Mouse (Mus musculus): Measurements from ENCODE around the gene Col1a1. TPM values are rescaled to one million over a fixed set of nuclear protein-coding genes. Genes with fewer than 3 reads are reported as not detected.

Col1a1 gene
- total RNA-seq, 2 experiments from 2014 or later: 9.6 to 14.0 TPM

DNA sequence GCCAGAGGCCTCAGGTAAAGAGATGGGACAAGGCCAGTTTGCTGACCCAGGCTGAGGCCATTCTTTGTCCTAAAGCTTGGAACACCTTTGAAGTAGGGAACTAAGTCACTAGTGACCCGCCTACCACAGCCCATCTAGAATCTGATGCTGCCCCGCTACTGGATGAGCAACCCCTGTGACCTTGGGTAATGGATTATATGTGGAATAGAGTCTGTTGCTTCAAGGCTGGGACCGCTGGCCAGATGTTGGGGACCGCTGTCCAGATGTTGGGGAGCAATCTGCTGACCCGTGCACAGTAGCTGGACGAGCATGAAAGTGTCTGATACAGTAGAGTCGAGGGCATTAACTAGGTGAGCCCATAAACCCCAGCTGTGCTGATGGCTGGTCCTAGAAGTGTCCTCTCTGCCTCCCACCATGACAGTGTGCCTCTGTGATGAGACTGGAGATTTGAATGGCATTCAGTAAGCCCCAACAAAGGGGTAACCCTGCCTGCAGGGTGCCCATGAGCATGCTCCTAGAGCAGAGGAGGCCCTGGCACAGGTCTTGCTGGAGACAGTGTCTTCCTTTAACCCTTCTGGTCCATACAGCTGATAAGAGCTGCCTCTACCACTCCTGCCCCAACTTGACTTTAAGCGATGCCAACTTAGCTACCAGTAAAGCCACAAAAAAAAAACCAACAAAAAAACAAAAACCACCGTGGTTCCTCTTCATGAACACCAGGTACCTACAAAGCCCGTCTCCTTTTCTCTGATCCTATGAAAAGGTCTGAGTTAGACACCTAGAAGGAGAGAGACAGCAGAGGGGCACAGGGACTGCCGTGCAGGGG is 59.1 kb downstream of the Col1a1 start:
- no peak for TF ChIP-seq CTCF (conservative IDR thresholded peaks at IDR 0.05)
- no peak for DNase-seq (ENCODE audit: low spot score in 2 of 2)
- H3K4me3 ChIP-seq: peak overlapping the region; percentile 94
- peak overlapping the region; percentile 100 for H3K27ac ChIP-seq

DNA sequence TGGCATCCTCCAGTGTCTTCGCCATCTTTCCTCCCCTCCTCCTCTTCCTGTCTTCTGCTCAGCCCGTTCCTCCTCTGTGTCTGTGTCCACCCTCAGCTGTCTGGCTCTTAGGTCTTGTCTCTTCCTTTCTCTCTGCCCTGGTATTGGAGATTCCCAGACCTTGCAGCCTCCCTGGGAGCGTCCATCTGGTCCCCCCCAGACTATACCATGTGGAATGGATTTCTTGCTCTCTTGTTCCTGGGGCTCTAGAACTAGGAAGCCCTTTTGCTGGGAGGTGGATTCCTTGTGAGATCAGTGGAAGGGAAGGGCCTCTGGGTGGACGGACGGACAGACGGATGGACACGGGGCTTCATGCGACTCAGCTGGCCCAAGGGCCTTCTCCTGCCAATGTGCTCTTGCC is 60.1 kb downstream of the Col1a1 start:
- H3K4me3 ChIP-seq: peak overlapping the region; percentile 94
- no peak for DNase-seq (ENCODE audit: low spot score in 2 of 2)
- peak overlapping the region; percentile 100 for H3K27ac ChIP-seq
- no peak for TF ChIP-seq CTCF (conservative IDR thresholded peaks at IDR 0.05)

DNA sequence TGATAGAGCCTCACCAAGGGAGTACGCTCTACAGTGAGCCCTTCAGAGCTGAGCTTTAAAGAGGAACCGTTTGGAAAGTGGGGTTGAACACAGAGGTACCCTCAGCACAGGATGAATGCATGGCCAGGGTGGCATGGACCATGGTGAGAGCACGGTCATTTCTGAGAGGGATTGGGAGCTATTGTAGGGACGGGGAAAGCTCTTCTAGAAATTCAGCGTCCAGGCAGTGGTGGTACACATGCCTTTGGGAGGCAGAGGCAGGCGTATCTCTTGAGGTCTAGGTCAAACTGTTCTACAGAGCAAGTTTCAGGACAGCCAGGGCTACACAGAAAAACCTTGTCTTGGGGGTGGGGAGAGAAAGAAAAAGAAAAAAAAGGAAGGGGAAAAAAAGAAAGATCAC is 61.0 kb downstream of the Col1a1 start:
- TF ChIP-seq CTCF (conservative IDR thresholded peaks at IDR 0.05): no peak
- Histone ChIP-seq H3K27ac (peak overlapping the region; percentile 100), H3K4me3 (no peak overlapping the region; the same call in 1 of the 2 replicates)
- DNase-seq (ENCODE audit: low spot score in 2 of 2): no peak

DNA sequence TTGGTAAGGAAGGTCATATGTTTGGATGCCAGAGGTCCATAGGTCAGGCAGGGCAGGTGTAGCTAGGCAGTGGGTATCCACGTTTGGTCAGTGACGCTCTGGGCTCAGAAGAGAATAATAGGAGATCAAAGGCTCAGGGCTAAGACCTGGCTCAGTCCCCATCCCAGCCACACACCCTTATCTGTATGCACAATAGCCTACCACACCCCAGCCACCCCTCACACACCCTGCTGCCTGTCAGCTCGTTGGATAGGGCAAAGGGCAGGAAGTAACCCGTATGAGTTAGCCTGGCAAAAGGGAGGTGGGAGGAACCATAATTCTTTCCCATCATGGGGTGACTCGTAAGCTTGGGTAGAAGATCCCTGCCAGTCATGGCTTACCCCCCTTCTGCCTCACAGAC is 61.6 kb downstream of the Col1a1 start:
- no peak for TF ChIP-seq CTCF (conservative IDR thresholded peaks at IDR 0.05)
- H3K27ac ChIP-seq: peak overlapping the region; percentile 100
- peak overlapping the region; percentile 23 for H3K4me3 ChIP-seq
- no peak for DNase-seq (ENCODE audit: low spot score in 2 of 2)

DNA sequence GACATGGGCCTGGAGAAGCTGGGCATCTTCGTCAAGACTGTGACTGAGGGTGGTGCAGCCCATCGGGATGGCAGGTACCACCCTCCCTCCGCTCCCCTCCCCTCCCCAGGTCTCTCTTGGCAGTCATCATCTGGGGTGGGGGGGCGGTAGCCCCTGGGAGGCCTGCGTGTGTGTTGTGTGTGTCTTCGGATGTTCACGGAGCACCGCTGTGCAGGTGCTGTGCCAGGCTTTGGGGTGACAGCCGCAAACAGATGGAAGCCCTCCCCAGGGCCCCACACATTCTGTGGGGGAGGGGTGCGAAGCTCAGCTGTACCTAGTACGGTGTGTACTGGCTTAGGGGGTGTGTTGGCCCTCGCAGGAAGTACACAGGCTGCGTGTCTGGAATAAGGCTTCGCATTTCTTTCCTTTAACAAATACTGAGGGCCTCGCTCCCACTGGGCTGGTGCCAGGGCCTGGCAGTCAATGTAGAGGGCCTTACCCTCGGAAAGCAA is 62.1 kb downstream of the Col1a1 start:
- peak; percentile 72 to 73 for DNase-seq (ENCODE audit: low spot score in 2 of 2)
- peak overlapping the region; percentile 100 for H3K27ac ChIP-seq
- H3K4me3 ChIP-seq: peak overlapping the region; percentile 23
- no peak for TF ChIP-seq CTCF (conservative IDR thresholded peaks at IDR 0.05)

DNA sequence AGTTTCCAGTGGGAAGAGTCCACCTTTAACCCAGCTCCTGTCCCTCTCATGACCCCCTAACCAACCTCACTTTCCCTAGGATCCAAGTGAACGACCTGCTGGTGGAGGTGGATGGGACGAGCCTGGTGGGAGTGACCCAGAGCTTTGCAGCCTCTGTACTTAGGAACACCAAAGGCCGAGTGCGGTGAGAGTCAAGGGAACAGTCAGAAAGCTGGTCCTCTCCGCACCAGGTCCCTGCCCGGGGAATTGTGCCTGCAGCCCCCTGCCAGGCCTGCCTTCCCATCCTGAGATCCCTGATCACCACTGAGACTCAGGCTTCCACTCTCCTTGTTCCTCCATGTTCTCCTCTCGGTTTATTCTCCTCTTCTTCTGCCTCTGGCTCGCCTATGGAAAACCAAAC is 64.1 kb downstream of the Col1a1 start:
- H3K4me3 ChIP-seq: no peak overlapping the region
- no peak for TF ChIP-seq CTCF (conservative IDR thresholded peaks at IDR 0.05)
- peak overlapping the region; percentile 100 for H3K27ac ChIP-seq
- no peak for DNase-seq (ENCODE audit: low spot score in 2 of 2)

DNA sequence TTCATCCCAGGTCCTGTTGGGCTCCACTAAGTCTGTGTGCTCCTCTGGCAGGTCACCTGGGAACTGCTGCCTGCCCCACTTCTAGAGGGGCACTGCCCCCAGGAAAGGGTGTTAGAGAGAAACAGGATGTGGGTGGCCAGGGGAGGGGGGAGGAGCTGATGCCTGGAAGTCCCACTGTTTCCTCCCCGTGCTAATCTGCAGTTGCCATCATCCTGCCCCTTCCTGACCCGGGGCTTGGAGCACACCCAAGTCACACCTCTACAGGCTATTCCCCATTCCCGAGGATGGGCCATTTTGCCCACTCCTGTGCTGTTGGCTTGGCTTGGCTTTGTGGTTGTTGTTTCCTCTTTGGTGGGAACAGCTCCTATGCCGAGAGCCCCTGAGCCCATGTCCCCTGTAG is 64.5 kb downstream of the Col1a1 start:
- DNase-seq (ENCODE audit: low spot score in 2 of 2): no peak
- 0 out of 2 replicates have a peak overlapping the region, but pooled peaks have one; percentile 3 for H3K4me3 ChIP-seq
- no peak for TF ChIP-seq CTCF (conservative IDR thresholded peaks at IDR 0.05)
- peak overlapping the region; percentile 100 for H3K27ac ChIP-seq

DNA sequence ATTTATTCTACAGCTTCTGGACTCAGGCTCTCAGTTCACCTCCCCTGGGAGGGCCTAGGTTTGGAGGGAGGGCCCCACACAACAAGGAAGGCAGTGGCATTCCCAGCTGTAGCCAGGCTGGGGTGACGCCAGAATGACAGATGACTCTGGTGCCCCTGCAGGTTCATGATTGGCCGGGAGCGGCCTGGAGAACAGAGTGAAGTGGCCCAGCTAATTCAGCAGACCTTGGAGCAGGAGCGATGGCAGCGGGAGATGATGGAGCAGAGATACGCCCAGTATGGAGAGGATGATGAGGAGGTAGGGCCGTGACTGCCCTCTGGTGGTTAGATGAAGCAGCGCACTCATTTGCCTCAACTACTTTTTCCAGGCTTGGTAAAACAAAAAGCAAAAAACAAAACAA is 65.0 kb downstream of the Col1a1 start:
- peak in 1 of 2 experiments; percentile 69 for DNase-seq (ENCODE audit: low spot score in 2 of 2)
- Histone ChIP-seq H3K4me3 (no peak overlapping the region), H3K27ac (peak overlapping the region; percentile 100)
- peak; percentile 96 for TF ChIP-seq CTCF (conservative IDR thresholded peaks at IDR 0.05)

DNA sequence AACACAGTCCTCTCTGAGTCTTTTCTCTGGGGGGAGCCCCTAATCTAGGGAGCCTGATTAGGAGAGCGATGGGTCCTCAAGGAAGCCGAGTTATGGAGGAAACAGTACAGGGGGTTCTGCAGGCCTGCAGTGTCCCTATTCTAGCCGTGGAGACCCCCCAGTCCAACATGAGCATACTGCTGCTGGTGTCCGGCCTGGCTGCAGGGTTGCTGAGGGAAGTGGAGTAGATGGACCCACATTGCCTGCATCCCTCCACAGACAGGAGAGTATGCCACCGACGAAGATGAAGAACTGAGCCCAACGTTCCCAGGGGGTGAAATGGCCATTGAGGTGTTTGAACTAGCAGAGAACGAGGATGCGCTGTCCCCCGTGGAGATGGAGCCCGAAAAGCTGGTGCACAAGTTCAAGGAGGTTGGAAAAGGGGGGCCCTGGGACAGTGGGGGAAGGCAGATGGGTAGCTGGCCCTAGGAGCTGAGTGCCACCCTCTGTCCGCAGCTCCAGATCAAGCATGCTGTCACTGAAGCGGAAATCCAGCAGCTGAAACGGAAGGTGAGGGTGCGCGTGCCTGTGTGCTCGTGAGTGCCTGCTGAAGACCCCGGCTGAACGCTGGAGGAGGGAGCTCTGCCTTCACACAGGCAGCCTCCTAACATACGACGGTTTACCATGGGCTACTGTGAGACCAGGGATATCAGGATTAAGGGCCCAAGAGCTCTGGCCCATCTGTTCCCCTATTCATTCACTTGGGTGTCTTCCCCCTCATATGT is 65.7 kb downstream of the Col1a1 start:
- TF ChIP-seq CTCF (conservative IDR thresholded peaks at IDR 0.05): no peak
- no peak for DNase-seq (ENCODE audit: low spot score in 2 of 2)
- Histone ChIP-seq H3K4me3 (no peak overlapping the region), H3K27ac (peak overlapping the region; percentile 100)

Other genes starting within 250 kb of the Col1a1 start
- not detected for gene Gm11541, start 231.7 kb upstream of the Col1a1 start, total RNA-seq (2021)
- not detected for gene Cdc34b, start 194.4 kb upstream of the Col1a1 start, total RNA-seq (2021)
- not detected for gene Tmem92, start 153.5 kb upstream of the Col1a1 start, total RNA-seq (2021)
- gene Hils1, start 31.4 kb downstream of the Col1a1 start, total RNA-seq (2021): not detected
- gene Sgca, start 40.1 kb downstream of the Col1a1 start, total RNA-seq (2021): under 1 TPM in 1 of 2 experiments, not detected in 1; 0.44 TPM
- gene Ppp1r9b, start 54.8 kb downstream of the Col1a1 start, total RNA-seq (2021): 100 to 1,000 TPM; 967 to 974 TPM
- gene Samd14, start 73.7 kb downstream of the Col1a1 start, total RNA-seq (2021): 10 to 100 TPM; 38.9 to 40.8 TPM
- gene Pdk2, start 105.1 kb downstream of the Col1a1 start, total RNA-seq (2021): 100 to 1,000 TPM; 133 TPM
- 10 to 100 TPM; 10.3 to 16.1 TPM for gene Itga3, start 140.6 kb downstream of the Col1a1 start, total RNA-seq (2021)
- not detected for gene Dlx3, start 183.9 kb downstream of the Col1a1 start, total RNA-seq (2021)
- not detected for gene Dlx4, start 210.0 kb downstream of the Col1a1 start, total RNA-seq (2021)

All from layer of hippocampus, adult 2 months (tissue).